Mouse (Mus musculus) embryonic fibroblast, embryonic 13.5 days (primary cell): Measurements from ENCODE around the gene Pik3r5.

Experiments used
- CTCF ChIP-seq: IDR thresholded peaks from 2 replicates; pipeline ENCODE4 v1.5.1; 2011; ENCODE audit warnings: mild to moderate bottlenecking, control low read depth, low read length, moderate library complexity, borderline replicate concordance; ENCODE audit not compliant: insufficient read depth
- POLR2A ChIP-seq: IDR thresholded peaks from 2 replicates; pipeline ENCODE4 v1.6.1; 2011; ENCODE audit warnings: low read depth, mild to moderate bottlenecking, control low read depth, low read length, moderate library complexity

GRCm38 (mm10) chr11:68384131-68384530, 47.8 kb upstream of the Pik3r5 start:
- TF ChIP-seq CTCF (no peak), POLR2A (no peak)
